Mouse (Mus musculus): ENCODE results near the gene Pde9a. TPM values are rescaled to one million over a fixed set of nuclear protein-coding genes. Genes with fewer than 3 reads are reported as not detected.

Gene Pde9a
- polyA plus RNA-seq, 1 experiment: 0.15 TPM

- Histone ChIP-seq H3K27me3 (ENCODE audit: control insufficient read depth, insufficient read depth, insufficient read length) (peaks cover 12% of the 10 kb centered on the region), H3ac (ENCODE audit: control insufficient read depth, insufficient read length, low read depth) (no peak overlapping the region), H3K79me2 (ENCODE audit: control insufficient read depth, insufficient read depth) (no peaks in the 10 kb centered on the region), H3K4me3 (ENCODE audit: insufficient read depth, poor library complexity, severe bottlenecking) (no peak overlapping the region), H3K36me3 (ENCODE audit: control insufficient read depth, insufficient read depth) (no peaks in the 10 kb centered on the region), H3K79me3 (ENCODE audit: low read depth) (no peaks in the 10 kb centered on the region)
- no peak for TF ChIP-seq CEBPB (IDR thresholded peaks at IDR 0.05; ENCODE audit: low read depth)
- TF ChIP-seq MYOG (IDR thresholded peaks at IDR 0.05; ENCODE audit: control insufficient read depth, extremely low read depth, insufficient read length): no peak
- no peak for TF ChIP-seq USF1 (IDR thresholded peaks at IDR 0.05; ENCODE audit: low read depth)
- no peak for TF ChIP-seq CTCF (IDR thresholded peaks at IDR 0.05; ENCODE audit: control insufficient read depth, insufficient read depth, insufficient read length)
- no peak for TF ChIP-seq FOSL1 (IDR thresholded peaks at IDR 0.05; ENCODE audit: insufficient read depth, low read length, poor library complexity, severe bottlenecking)
- TF ChIP-seq MYOD1 (IDR thresholded peaks at IDR 0.05; ENCODE audit: control insufficient read depth, insufficient read length, low read depth): no peak
- TF ChIP-seq MAX (IDR thresholded peaks at IDR 0.05): no peak
Measured at GRCm38 (mm10) chr17:31379086-31379485, 6.9 kb upstream of the Pde9a start.

- H3K36me3 ChIP-seq (ENCODE audit: control insufficient read depth, insufficient read depth): no peaks in the 10 kb centered on the region
- H3K79me3 ChIP-seq (ENCODE audit: low read depth): no peaks in the 10 kb centered on the region
- TF ChIP-seq FOSL1 (IDR thresholded peaks at IDR 0.05; ENCODE audit: insufficient read depth, low read length, poor library complexity, severe bottlenecking) (no peak), USF1 (IDR thresholded peaks at IDR 0.05; ENCODE audit: low read depth) (no peak), MAX (IDR thresholded peaks at IDR 0.05) (no peak), CTCF (IDR thresholded peaks at IDR 0.05; ENCODE audit: control insufficient read depth, insufficient read depth, insufficient read length) (no peak), MYOG (IDR thresholded peaks at IDR 0.05; ENCODE audit: control insufficient read depth, extremely low read depth, insufficient read length) (no peak), CEBPB (IDR thresholded peaks at IDR 0.05; ENCODE audit: low read depth) (no peak), MYOD1 (IDR thresholded peaks at IDR 0.05; ENCODE audit: control insufficient read depth, insufficient read length, low read depth) (no peak)
- no peak overlapping the region for H3K4me3 ChIP-seq (ENCODE audit: insufficient read depth, poor library complexity, severe bottlenecking)
- H3K79me2 ChIP-seq (ENCODE audit: control insufficient read depth, insufficient read depth): no peaks in the 10 kb centered on the region
- no peak overlapping the region for H3ac ChIP-seq (ENCODE audit: control insufficient read depth, insufficient read length, low read depth)
- peaks cover 12% of the 10 kb centered on the region for H3K27me3 ChIP-seq (ENCODE audit: control insufficient read depth, insufficient read depth, insufficient read length)
Measured at GRCm38 (mm10) chr17:31379863-31380262, 6.1 kb upstream of the Pde9a start.

- no peaks in the 10 kb centered on the region for H3K36me3 ChIP-seq (ENCODE audit: control insufficient read depth, insufficient read depth)
Measured at GRCm38 (mm10) chr17:31383320-31383719, 2.7 kb upstream of the Pde9a start.

GRCm38 (mm10) chr17:31384968-31385627 lies 912 bp upstream of the Pde9a start:
- no peaks in the 10 kb centered on the region for H3K36me3 ChIP-seq (ENCODE audit: control insufficient read depth, insufficient read depth)
- TF ChIP-seq MYOG (IDR thresholded peaks at IDR 0.05; ENCODE audit: control insufficient read depth, extremely low read depth, insufficient read length) (no peak), MAX (IDR thresholded peaks at IDR 0.05) (no peak), USF1 (IDR thresholded peaks at IDR 0.05; ENCODE audit: low read depth) (no peak), MYOD1 (IDR thresholded peaks at IDR 0.05; ENCODE audit: control insufficient read depth, insufficient read length, low read depth) (no peak), FOSL1 (IDR thresholded peaks at IDR 0.05; ENCODE audit: insufficient read depth, low read length, poor library complexity, severe bottlenecking) (no peak), CEBPB (IDR thresholded peaks at IDR 0.05; ENCODE audit: low read depth) (no peak), CTCF (IDR thresholded peaks at IDR 0.05; ENCODE audit: control insufficient read depth, insufficient read depth, insufficient read length) (no peak)
- peaks cover 36% of the 10 kb centered on the region for H3K27me3 ChIP-seq (ENCODE audit: control insufficient read depth, insufficient read depth, insufficient read length)
- no peaks in the 10 kb centered on the region for H3K79me2 ChIP-seq (ENCODE audit: control insufficient read depth, insufficient read depth)
- no peaks in the 10 kb centered on the region for H3K79me3 ChIP-seq (ENCODE audit: low read depth)
- H3ac ChIP-seq (ENCODE audit: control insufficient read depth, insufficient read length, low read depth): no peak overlapping the region
- H3K4me3 ChIP-seq (ENCODE audit: insufficient read depth, poor library complexity, severe bottlenecking): no peak overlapping the region

More at GRCm38 (mm10) chr17:31383320-31383719, 2.7 kb upstream of the Pde9a start:
- Histone ChIP-seq H3K27me3 (ENCODE audit: control insufficient read depth, insufficient read depth, insufficient read length) (peaks cover 28% of the 10 kb centered on the region), H3K4me3 (ENCODE audit: insufficient read depth, poor library complexity, severe bottlenecking) (no peak overlapping the region), H3K79me2 (ENCODE audit: control insufficient read depth, insufficient read depth) (no peaks in the 10 kb centered on the region), H3K79me3 (ENCODE audit: low read depth) (no peaks in the 10 kb centered on the region), H3ac (ENCODE audit: control insufficient read depth, insufficient read length, low read depth) (no peak overlapping the region)
- TF ChIP-seq MAX (IDR thresholded peaks at IDR 0.05) (no peak), MYOD1 (IDR thresholded peaks at IDR 0.05; ENCODE audit: control insufficient read depth, insufficient read length, low read depth) (no peak), CEBPB (IDR thresholded peaks at IDR 0.05; ENCODE audit: low read depth) (no peak), CTCF (IDR thresholded peaks at IDR 0.05; ENCODE audit: control insufficient read depth, insufficient read depth, insufficient read length) (no peak), MYOG (IDR thresholded peaks at IDR 0.05; ENCODE audit: control insufficient read depth, extremely low read depth, insufficient read length) (no peak), FOSL1 (IDR thresholded peaks at IDR 0.05; ENCODE audit: insufficient read depth, low read length, poor library complexity, severe bottlenecking) (no peak), USF1 (IDR thresholded peaks at IDR 0.05; ENCODE audit: low read depth) (no peak)

- Histone ChIP-seq H3K36me3 (ENCODE audit: control insufficient read depth, insufficient read depth) (no peaks in the 10 kb centered on the region), H3K4me3 (ENCODE audit: insufficient read depth, poor library complexity, severe bottlenecking) (no peak overlapping the region), H3ac (ENCODE audit: control insufficient read depth, insufficient read length, low read depth) (no peak overlapping the region), H3K79me2 (ENCODE audit: control insufficient read depth, insufficient read depth) (no peaks in the 10 kb centered on the region), H3K79me3 (ENCODE audit: low read depth) (no peaks in the 10 kb centered on the region), H3K27me3 (ENCODE audit: control insufficient read depth, insufficient read depth, insufficient read length) (peaks cover 34% of the 10 kb centered on the region)
- TF ChIP-seq CEBPB (IDR thresholded peaks at IDR 0.05; ENCODE audit: low read depth) (no peak), MAX (IDR thresholded peaks at IDR 0.05) (no peak), MYOG (IDR thresholded peaks at IDR 0.05; ENCODE audit: control insufficient read depth, extremely low read depth, insufficient read length) (no peak)
Measured at GRCm38 (mm10) chr17:31386766-31387275, 811 bp downstream of the Pde9a start.
